Mouse (Mus musculus): ENCODE results near the gene Zmat3. TPM values are rescaled to one million over a fixed set of nuclear protein-coding genes. Genes with fewer than 3 reads are reported as not detected.

Zmat3 gene
- total and polyA plus RNA-seq, 2 experiments from 2014 or later = 6.5 to 23.6 TPM

GRCm38 (mm10) chr3:32397461-32398174 lies 31.8 kb upstream of the Zmat3 start, which contains the start of gene Pik3ca:
Gene Pik3ca, plus strand, starts transcription at chr3:32397671.
- peak within 1 kb of the TSS; percentile 94 for H3K9ac ChIP-seq (replicated peaks; ENCODE audit: low read length)
- no peaks in the 10 kb centered on the region for H3K9me3 ChIP-seq (ENCODE audit: low read length)
- peak within 1 kb of the TSS; percentile 97 for H3K27ac ChIP-seq
- ATAC-seq (peak; percentile 73), DNase-seq (ENCODE audit: low spot score) (peak; percentile 71)
- WGBS = under 1% methylated on average over 54 of the region's 65 CpGs
- peak within 1 kb of the TSS; percentile 92 for H3K4me3 ChIP-seq (ENCODE audit: low read length)
- TF ChIP-seq CTCF (IDR thresholded peaks at IDR 0.05; ENCODE audit: low read depth) = no peak
- peak within 1 kb of the TSS; percentile 76 for H3K4me2 ChIP-seq (ENCODE audit: low read depth, low read length)
- no peaks in the 10 kb centered on the region for H3K27me3 ChIP-seq (ENCODE audit: insufficient read depth, low read length)
- H3K4me1 ChIP-seq (ENCODE audit: insufficient read depth, low read length) = peaks cover 12% of the 10 kb centered on the region; the same call in 1 of the 2 replicates
- H3K36me3 ChIP-seq (ENCODE audit: insufficient read depth, low read length) = no peaks in the 10 kb centered on the region

- Histone ChIP-seq H3K36me3 (ENCODE audit: insufficient read depth, low read length) (no peaks in the 10 kb centered on the region), H3K9ac (replicated peaks; ENCODE audit: low read length) (peak overlapping the region; percentile 94), H3K27ac (peak overlapping the region; percentile 97), H3K4me2 (ENCODE audit: low read depth, low read length) (peak overlapping the region; percentile 76), H3K27me3 (ENCODE audit: insufficient read depth, low read length) (no peaks in the 10 kb centered on the region), H3K4me3 (ENCODE audit: low read length) (peak overlapping the region; percentile 92), H3K9me3 (ENCODE audit: low read length) (no peaks in the 10 kb centered on the region), H3K4me1 (ENCODE audit: insufficient read depth, low read length) (peaks cover 12% of the 10 kb centered on the region; the same call in 1 of the 2 replicates)
- DNase-seq (ENCODE audit: low spot score) = peak; percentile 99
- ATAC-seq = peak; percentile 99
- under 1% methylated on average over 54 of the region's 77 CpGs for WGBS
- TF ChIP-seq CTCF (IDR thresholded peaks at IDR 0.05; ENCODE audit: low read depth) = peak; percentile 56; the same call in 1 of the 2 replicates
Observed at GRCm38 (mm10) chr3:32396794-32397460, 31.1 kb upstream of the Zmat3 start.

GRCm38 (mm10) chr3:32395771-32396551 lies 30.1 kb upstream of the Zmat3 start:
- Histone ChIP-seq H3K36me3 (ENCODE audit: insufficient read depth, low read length) (no peaks in the 10 kb centered on the region), H3K27ac (peak overlapping the region; percentile 97), H3K9ac (replicated peaks; ENCODE audit: low read length) (peak overlapping the region; percentile 94), H3K4me3 (ENCODE audit: low read length) (peak overlapping the region; percentile 92), H3K27me3 (ENCODE audit: insufficient read depth, low read length) (no peaks in the 10 kb centered on the region), H3K9me3 (ENCODE audit: low read length) (no peaks in the 10 kb centered on the region), H3K4me1 (ENCODE audit: insufficient read depth, low read length) (peaks cover 9% of the 10 kb centered on the region; the same call in 1 of the 2 replicates), H3K4me2 (ENCODE audit: low read depth, low read length) (peak overlapping the region; percentile 76)
- DNase-seq (ENCODE audit: low spot score) = no peak
- TF ChIP-seq CTCF (IDR thresholded peaks at IDR 0.05; ENCODE audit: low read depth) = peak; percentile 21
- no peak for ATAC-seq
- WGBS = 27% methylated on average over 23 of the region's 24 CpGs

GRCm38 (mm10) chr3:32393986-32394385 lies 28.2 kb upstream of the Zmat3 start:
- no peak for TF ChIP-seq CTCF (IDR thresholded peaks at IDR 0.05; ENCODE audit: low read depth)
- WGBS = 92% methylated on average over 8 of the region's 8 CpGs

DNA sequence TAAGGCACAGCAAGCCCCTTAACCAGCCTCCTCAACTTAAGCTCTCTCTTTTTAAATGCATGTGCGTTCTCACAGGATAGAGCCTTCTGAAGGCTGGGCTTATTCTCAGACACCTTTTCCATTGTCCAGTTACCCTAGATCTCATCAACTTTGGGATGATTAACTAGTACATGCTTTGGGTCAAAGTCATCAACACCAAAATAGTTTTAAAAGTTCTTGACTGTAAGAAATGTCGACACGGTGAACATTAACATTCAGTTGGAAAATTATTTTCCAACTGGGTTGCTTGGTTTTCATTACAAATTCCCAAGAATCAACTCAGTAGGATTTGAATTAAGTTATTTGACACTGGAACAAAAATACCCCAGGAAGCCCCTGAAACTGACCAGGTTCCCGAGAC lies 27.0 kb upstream of the Zmat3 start:
- Histone ChIP-seq H3K36me3 (ENCODE audit: insufficient read depth, low read length) (no peaks in the 10 kb centered on the region), H3K9me3 (ENCODE audit: low read length) (no peaks in the 10 kb centered on the region), H3K27me3 (ENCODE audit: insufficient read depth, low read length) (no peaks in the 10 kb centered on the region), H3K27ac (no peak overlapping the region), H3K4me1 (ENCODE audit: insufficient read depth, low read length) (no peaks in the 10 kb centered on the region), H3K4me3 (ENCODE audit: low read length) (no peak overlapping the region), H3K9ac (replicated peaks; ENCODE audit: low read length) (no peak overlapping the region), H3K4me2 (ENCODE audit: low read depth, low read length) (no peak overlapping the region)
- no peak for TF ChIP-seq CTCF (IDR thresholded peaks at IDR 0.05; ENCODE audit: low read depth)
- ATAC-seq (no peak), DNase-seq (ENCODE audit: low spot score) (no peak)
- 86% methylated on average over 4 of the region's 4 CpGs for WGBS

More at GRCm38 (mm10) chr3:32393986-32394385, 28.2 kb upstream of the Zmat3 start:
- ATAC-seq (no peak), DNase-seq (ENCODE audit: low spot score) (no peak)
- H3K27me3 ChIP-seq (ENCODE audit: insufficient read depth, low read length) = no peaks in the 10 kb centered on the region
- H3K4me2 ChIP-seq (ENCODE audit: low read depth, low read length) = no peak overlapping the region
- no peaks in the 10 kb centered on the region for H3K9me3 ChIP-seq (ENCODE audit: low read length)
- no peaks in the 10 kb centered on the region for H3K4me1 ChIP-seq (ENCODE audit: insufficient read depth, low read length)
- no peaks in the 10 kb centered on the region for H3K36me3 ChIP-seq (ENCODE audit: insufficient read depth, low read length)
- no peak overlapping the region for H3K4me3 ChIP-seq (ENCODE audit: low read length)
- no peak overlapping the region for H3K27ac ChIP-seq
- no peak overlapping the region for H3K9ac ChIP-seq (replicated peaks; ENCODE audit: low read length)

DNA sequence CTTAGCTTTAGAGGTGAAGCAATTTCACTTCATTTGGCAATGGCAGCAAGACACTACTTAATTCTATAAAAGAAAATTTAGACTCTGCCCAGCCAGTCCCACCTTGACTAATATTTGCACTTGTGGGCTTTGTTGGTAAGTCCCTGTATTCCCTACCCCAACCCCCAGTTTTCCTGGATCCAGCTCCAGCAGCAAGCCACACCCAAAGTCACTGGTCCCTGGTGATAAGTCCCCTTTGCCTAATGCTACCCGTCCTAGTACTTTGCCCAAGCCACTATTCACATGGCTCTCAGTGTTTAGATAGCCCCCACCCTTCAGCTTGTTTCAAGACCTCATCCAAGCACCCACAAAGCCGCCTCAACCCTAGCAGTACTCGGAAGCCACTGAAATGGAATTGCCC lies 15.7 kb upstream of the Zmat3 start:
- H3K36me3 ChIP-seq (ENCODE audit: insufficient read depth, low read length) = no peaks in the 10 kb centered on the region
- 75% methylated on average over 3 of the region's 3 CpGs for WGBS
- no peak overlapping the region for H3K9ac ChIP-seq (replicated peaks; ENCODE audit: low read length)
- no peaks in the 10 kb centered on the region for H3K9me3 ChIP-seq (ENCODE audit: low read length)
- ATAC-seq (no peak), DNase-seq (ENCODE audit: low spot score) (no peak)
- no peak overlapping the region for H3K4me2 ChIP-seq (ENCODE audit: low read depth, low read length)
- H3K27me3 ChIP-seq (ENCODE audit: insufficient read depth, low read length) = no peaks in the 10 kb centered on the region
- H3K27ac ChIP-seq = no peak overlapping the region
- no peak for TF ChIP-seq CTCF (IDR thresholded peaks at IDR 0.05; ENCODE audit: low read depth)
- H3K4me1 ChIP-seq (ENCODE audit: insufficient read depth, low read length) = no peaks in the 10 kb centered on the region
- no peak overlapping the region for H3K4me3 ChIP-seq (ENCODE audit: low read length)
